Mouse (Mus musculus) cortical plate, adult 2 months (tissue): Measurements from ENCODE around the gene Mrps18a.

Source experiments
- CTCF ChIP-seq: fragments of 200-500 bp; IDR thresholded peaks from 2 replicates; pipeline ENCODE4 v1.5.1; 2011; ENCODE audit warnings: mild to moderate bottlenecking, control low read depth, low read length; ENCODE audit not compliant: insufficient read depth; ENCODE audit errors: extremely low read depth
- POLR2A ChIP-seq: fragments of 200-500 bp; IDR thresholded peaks from 2 replicates; pipeline ENCODE4 v1.6.1; 2011; ENCODE audit warnings: mild to moderate bottlenecking, low read length, control low read depth; ENCODE audit not compliant: insufficient read depth; ENCODE audit errors: extremely low read depth

DNA sequence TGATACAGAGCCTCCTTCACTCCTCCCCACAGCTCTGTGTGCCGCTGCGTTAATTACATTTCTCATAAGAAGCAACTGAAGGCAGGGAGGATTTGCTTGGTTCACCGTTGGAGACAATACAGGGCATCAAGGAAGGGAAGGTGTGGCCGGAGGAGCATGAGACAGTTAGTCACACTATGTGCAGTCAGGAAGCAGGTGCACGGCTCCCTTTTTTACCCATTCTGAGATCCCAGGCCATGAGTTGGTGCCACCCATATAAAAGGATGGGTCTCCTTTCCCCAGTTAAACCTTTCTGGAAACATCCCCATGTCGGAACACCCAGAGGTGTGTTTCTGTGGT lies 46.8 kb upstream of the Mrps18a start:
- no peak for TF ChIP-seq CTCF
- TF ChIP-seq POLR2A = no peak
